Mouse (Mus musculus) lung, postnatal 0 days (tissue): Measurements from ENCODE around the gene Tmem183a. TPM values are rescaled to one million over a fixed set of nuclear protein-coding genes. Genes with fewer than 3 reads are reported as not detected.
A peak's percentile ranks its signal among the peaks of the same experiment; 100 is the strongest.

Experiments
- ATAC-seq: fragments of 200-750 bp; cut with Nextera tagmentation; 2 replicates; pipeline ENCODE4 v1.8.0; 2017; ENCODE audit warnings: moderate library complexity
- DNase-seq: peaks from one replicate; pipeline ENCODE4 v3.0.0-alpha.2; 2016; ENCODE audit warnings: low spot score
- H3K27ac ChIP-seq: fragments of 300-500 bp; sonication (generic); 2 replicates; pipeline ENCODE4 v1.5.1; 2014; ENCODE audit warnings: antibody characterized with exemption, mild to moderate bottlenecking, low read length, mixed read lengths
- H3K27me3 ChIP-seq: fragments of 300-500 bp; sonication (generic); replicated peaks from 2 replicates; pipeline ENCODE4 v1.6.1; 2014; ENCODE audit warnings: low read length, mixed read lengths; ENCODE audit not compliant: insufficient read depth
- H3K36me3 ChIP-seq: fragments of 300-500 bp; sonication (generic); 2 replicates; pipeline ENCODE4 v1.6.1; 2014; ENCODE audit warnings: low read length, mixed read lengths; ENCODE audit not compliant: insufficient read depth
- H3K4me1 ChIP-seq: fragments of 300-500 bp; sonication (generic); 2 replicates; pipeline ENCODE4 v1.6.1; 2014; ENCODE audit warnings: antibody characterized with exemption, low read depth, low read length, mixed read lengths; ENCODE audit not compliant: insufficient read depth
- H3K4me2 ChIP-seq: fragments of 300-500 bp; sonication (generic); replicated peaks from 2 replicates; pipeline ENCODE4 v1.6.1; 2014; ENCODE audit warnings: low read depth, mild to moderate bottlenecking, low read length, moderate library complexity, mixed read lengths
- H3K4me3 ChIP-seq: fragments of 300-500 bp; sonication (generic); 2 replicates; pipeline ENCODE4 v1.5.1; 2014; ENCODE audit warnings: low read depth, low read length
- H3K9ac ChIP-seq: fragments of 300-500 bp; sonication (generic); replicated peaks from 2 replicates; pipeline ENCODE4 v1.6.1; 2014; ENCODE audit warnings: low read depth, mild to moderate bottlenecking
- H3K9me3 ChIP-seq: fragments of 300-500 bp; sonication (generic); 2 replicates; pipeline ENCODE4 v1.6.1; 2016; ENCODE audit warnings: low read length, mixed read lengths
- CTCF ChIP-seq: IDR thresholded peaks from 2 replicates; pipeline ENCODE4 v1.5.1; 2016; ENCODE audit warnings: antibody characterized with exemption, mild to moderate bottlenecking
- EP300 ChIP-seq: IDR thresholded peaks from 2 replicates; pipeline ENCODE4 v1.6.1; 2016; ENCODE audit warnings: antibody characterized with exemption, mild to moderate bottlenecking, control low read depth
- WGBS: fragments of 180-500 bp; shearing (Covaris S2); extraction: QIAGEN DNeasy Blood & Tissue Kit; methylation state at CpG from one replicate; pipeline ENCODE4 v1.1.7; 2014; 5-methylcytosine and 5-hydroxymethylcytosine counted together
- polyA plus RNA-seq: library from polyadenylated mRNA; unstranded; fragments of >200 nt; fragmentation: Nextera tagmentation; extraction: Ambion mirVana; gene quantifications from 2 replicates; pipeline ENCODE4 v1.2.1, GENCODE M21; 2015

Gene Tmem183a
- polyA plus RNA-seq, 1 experiment from 2014 or later = 44.8 TPM

- Histone ChIP-seq H3K36me3 (peaks cover 38% of the 10 kb centered on the region), H3K27ac (no peak overlapping the region), H3K9me3 (no peaks in the 10 kb centered on the region), H3K27me3 (no peaks in the 10 kb centered on the region), H3K9ac (no peak overlapping the region), H3K4me1 (peaks cover 5% of the 10 kb centered on the region; the same call in 1 of the 2 replicates), H3K4me3 (no peak overlapping the region), H3K4me2 (no peak overlapping the region)
- DNase-seq (no peak), ATAC-seq (no peak)
- 67% methylated on average over 4 of the region's 4 CpGs for WGBS
- TF ChIP-seq CTCF (no peak), EP300 (no peak)
Observed at GRCm38 (mm10) chr1:134357461-134357860, 4.3 kb downstream of the Tmem183a start.

- DNase-seq (no peak), ATAC-seq (no peak)
- Histone ChIP-seq H3K4me1 (no peaks in the 10 kb centered on the region), H3K4me2 (no peak overlapping the region), H3K9ac (no peak overlapping the region), H3K27ac (no peak overlapping the region), H3K4me3 (no peak overlapping the region), H3K27me3 (no peaks in the 10 kb centered on the region), H3K9me3 (no peaks in the 10 kb centered on the region), H3K36me3 (peaks cover 54% of the 10 kb centered on the region)
- WGBS = 93% methylated on average over 2 of the region's 2 CpGs
- TF ChIP-seq CTCF = no peak
Observed at GRCm38 (mm10) chr1:134353326-134353725, 8.5 kb downstream of the Tmem183a start.

GRCm38 (mm10) chr1:134347791-134348190, 14.0 kb downstream of the Tmem183a start:
- Histone ChIP-seq H3K27ac (no peak overlapping the region), H3K27me3 (no peaks in the 10 kb centered on the region), H3K36me3 (peaks cover 36% of the 10 kb centered on the region), H3K4me3 (no peak overlapping the region), H3K4me1 (no peaks in the 10 kb centered on the region), H3K9ac (no peak overlapping the region), H3K4me2 (no peak overlapping the region), H3K9me3 (no peaks in the 10 kb centered on the region)
- WGBS = 79% methylated on average over 9 of the region's 9 CpGs
- TF ChIP-seq EP300 (no peak), CTCF (no peak)
- no peak for ATAC-seq
- DNase-seq = no peak

- peaks cover 19% of the 10 kb centered on the region; the same call in 1 of the 2 replicates for H3K36me3 ChIP-seq
- H3K4me2 ChIP-seq = peak overlapping the region; percentile 50; the same call in 1 of the 2 replicates
- no peak overlapping the region for H3K27ac ChIP-seq
- peak; percentile 1; the same call in 1 of the 2 replicates for ATAC-seq
- no peaks in the 10 kb centered on the region for H3K4me1 ChIP-seq
- no peak for TF ChIP-seq CTCF
- TF ChIP-seq EP300 = no peak
- no peak overlapping the region for H3K4me3 ChIP-seq
- WGBS = 71% methylated on average over 4 of the region's 4 CpGs
- DNase-seq = no peak
- H3K27me3 ChIP-seq = no peaks in the 10 kb centered on the region
- no peaks in the 10 kb centered on the region for H3K9me3 ChIP-seq
- no peak overlapping the region for H3K9ac ChIP-seq
Observed at GRCm38 (mm10) chr1:134345075-134345474, 16.7 kb downstream of the Tmem183a start.

GRCm38 (mm10) chr1:134344005-134344950, 17.5 kb downstream of the Tmem183a start:
- Histone ChIP-seq H3K4me2 (peak overlapping the region; percentile 50), H3K4me1 (no peaks in the 10 kb centered on the region), H3K9me3 (no peaks in the 10 kb centered on the region), H3K4me3 (peak overlapping the region; percentile 12; the same call in 1 of the 2 replicates), H3K9ac (no peak overlapping the region), H3K36me3 (peaks cover 11% of the 10 kb centered on the region; the same call in 1 of the 2 replicates), H3K27me3 (no peaks in the 10 kb centered on the region), H3K27ac (no peak overlapping the region)
- ATAC-seq (peak; percentile 97), DNase-seq (peak; percentile 92)
- WGBS = 5% methylated on average over 49 of the region's 54 CpGs
- TF ChIP-seq CTCF (no peak), EP300 (no peak)

- Histone ChIP-seq H3K27ac (no peak overlapping the region), H3K4me3 (no peak overlapping the region)
- peak; percentile 41 for DNase-seq
Observed at GRCm38 (mm10) chr1:134343567-134343966, 18.2 kb downstream of the Tmem183a start.

More at GRCm38 (mm10) chr1:134343567-134343966, 18.2 kb downstream of the Tmem183a start:
- Histone ChIP-seq H3K4me2 (no peak overlapping the region), H3K27me3 (no peaks in the 10 kb centered on the region), H3K9me3 (no peaks in the 10 kb centered on the region), H3K9ac (no peak overlapping the region), H3K36me3 (peaks cover 10% of the 10 kb centered on the region; the same call in 1 of the 2 replicates), H3K4me1 (no peaks in the 10 kb centered on the region)
- TF ChIP-seq CTCF = no peak
- TF ChIP-seq EP300 = no peak
- ATAC-seq = peak; percentile 16; the same call in 1 of the 2 replicates
- WGBS = 18% methylated on average over 2 of the region's 2 CpGs
